Mouse (Mus musculus) ovary, postnatal 36 days (tissue): ENCODE measurements around the gene Zfp456.
"Not testable (repeated sequence)": the region's sequence is repeated elsewhere in the genome, so short reads cannot be mapped to it uniquely, and the experiment has no call there.

Experiments
- DNase-seq: peaks from one replicate; pipeline ENCODE4 v3.0.0; 2022; ENCODE audit warnings: low spot score, mixed read lengths

The Zfp456 gene

GRCm38 (mm10) chr13:67375050-67375911 is at the start of gene Zfp456, which contains the start of gene Gm28041:
Gene Zfp456, minus strand, starts transcription at chr13:67375810.
Gene Gm28041, minus strand, starts transcription at chr13:67375733.
- peak; percentile 65 for DNase-seq

- not testable (repeated sequence) for DNase-seq
Observed at GRCm38 (mm10) chr13:67422532-67422931, 46.9 kb upstream of the Zfp456 start.

DNA sequence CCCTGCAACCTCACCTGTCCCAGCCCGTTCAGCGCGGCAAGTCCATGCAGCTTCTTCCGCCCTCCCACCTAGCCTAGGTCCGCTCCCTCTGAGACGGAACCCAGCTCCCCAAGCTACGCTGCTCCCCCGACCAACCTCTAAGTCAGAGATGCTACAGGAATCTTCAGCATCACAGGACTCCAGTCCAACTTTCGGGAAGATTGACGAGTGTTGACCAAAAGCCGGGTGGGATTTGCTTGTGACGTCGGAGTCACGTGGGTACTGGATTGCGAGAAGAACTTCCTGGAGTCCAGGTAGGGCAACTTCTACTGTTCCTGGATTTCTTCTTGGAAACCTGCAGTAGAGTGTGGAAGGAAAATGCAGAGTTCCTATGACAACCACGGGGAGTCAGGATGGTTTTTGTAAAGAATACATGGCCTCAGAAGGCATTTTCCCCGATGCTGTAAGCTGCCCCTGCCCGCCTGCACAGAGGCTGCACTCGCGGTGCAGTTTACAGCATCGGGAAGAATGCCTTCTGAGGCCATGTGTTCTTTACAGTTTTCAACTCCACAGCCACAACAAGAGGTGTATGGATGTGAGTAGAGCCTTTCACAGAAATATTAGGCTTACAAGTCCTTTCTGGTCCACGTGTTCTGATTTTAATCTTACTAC is 45.7 kb upstream of the Zfp456 start, which contains the start of gene Zfp459:
Gene Zfp459, minus strand, starts transcription at position 212 of the 651 bp plus-strand sequence.
- peak; percentile 27 for DNase-seq

- no peak for DNase-seq
Observed at GRCm38 (mm10) chr13:67420558-67421206, 45.1 kb upstream of the Zfp456 start.

DNA sequence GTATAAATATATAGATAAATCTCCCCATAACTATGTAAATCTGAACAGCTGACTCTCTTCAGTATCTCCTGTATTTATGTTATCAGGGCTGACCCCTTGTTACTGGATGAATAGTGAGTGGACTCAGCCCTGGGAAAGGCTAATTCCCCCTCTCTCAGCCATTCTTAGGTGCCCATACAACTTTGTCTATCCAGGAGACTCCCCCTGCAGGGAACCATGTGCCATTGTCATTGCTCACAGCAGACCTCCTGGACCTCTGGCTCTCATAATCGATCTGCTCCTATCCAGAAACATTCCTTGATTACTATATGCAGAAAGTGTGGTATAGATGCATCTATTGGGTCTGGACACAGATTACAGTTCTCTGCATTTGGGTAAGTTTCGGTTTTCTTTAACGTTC is 41.2 kb upstream of the Zfp456 start:
- DNase-seq, result no peak

- DNase-seq, result no peak
Observed at GRCm38 (mm10) chr13:67415759-67416158, 40.1 kb upstream of the Zfp456 start.

GRCm38 (mm10) chr13:67413634-67414033 is 38.0 kb upstream of the Zfp456 start:
- not testable (repeated sequence) for DNase-seq

- DNase-seq, result peak; percentile 63
Observed at GRCm38 (mm10) chr13:67399183-67399903, 23.7 kb upstream of the Zfp456 start, which contains the start of gene Zfp429. Gene Zfp429, minus strand, starts transcription at chr13:67399819.

DNA sequence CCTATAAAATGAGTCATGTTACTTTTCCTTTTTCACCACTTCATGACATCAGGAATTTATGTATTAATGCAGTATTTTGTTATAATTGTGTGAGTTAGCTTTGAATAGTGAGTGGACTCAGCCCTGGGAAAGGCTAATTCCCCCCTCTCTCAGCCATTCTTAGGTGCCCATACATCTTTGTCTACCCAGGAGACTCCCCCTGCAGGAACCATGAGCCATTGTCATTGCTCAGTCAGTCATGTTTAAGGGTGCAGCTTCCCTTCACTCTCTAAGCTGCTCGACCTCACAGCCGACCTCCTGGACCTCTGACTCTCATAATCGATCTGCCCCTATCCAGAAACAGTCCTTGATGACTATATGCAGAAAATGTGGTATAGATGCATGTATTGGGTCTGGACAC is 645 bp upstream of the Zfp456 start:
- not testable (repeated sequence) for DNase-seq

GRCm38 (mm10) chr13:67360131-67360744 is 15.4 kb downstream of the Zfp456 start, which contains the start of the genes Gm28044 and Zfp953:
Gene Gm28044, minus strand, starts transcription at chr13:67360536.
Gene Zfp953, minus strand, starts transcription at chr13:67360605.
- peak; percentile 80 for DNase-seq

DNA sequence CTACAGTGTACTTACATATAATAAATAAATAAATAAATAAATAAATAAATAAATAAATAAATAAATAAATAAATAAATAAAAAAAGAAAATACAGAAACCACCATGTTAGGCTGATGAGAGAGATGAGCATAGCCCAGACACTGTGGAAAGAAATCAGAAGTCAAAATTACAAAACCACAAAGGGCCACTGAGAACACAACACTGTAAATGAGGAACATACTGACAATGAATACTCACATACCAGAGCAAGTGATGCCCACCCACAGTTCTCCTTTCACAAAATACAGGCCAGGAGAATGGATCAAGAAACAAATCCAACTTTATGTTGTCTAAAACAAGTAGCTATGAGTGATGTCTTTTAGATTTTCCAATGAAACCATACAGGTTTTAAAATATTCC is 23.8 kb downstream of the Zfp456 start:
- DNase-seq, result no peak

- DNase-seq, result no peak
Observed at GRCm38 (mm10) chr13:67343422-67343821, 32.2 kb downstream of the Zfp456 start.

- DNase-seq, result no peak
Observed at GRCm38 (mm10) chr13:67332877-67333276, 42.7 kb downstream of the Zfp456 start.

DNA sequence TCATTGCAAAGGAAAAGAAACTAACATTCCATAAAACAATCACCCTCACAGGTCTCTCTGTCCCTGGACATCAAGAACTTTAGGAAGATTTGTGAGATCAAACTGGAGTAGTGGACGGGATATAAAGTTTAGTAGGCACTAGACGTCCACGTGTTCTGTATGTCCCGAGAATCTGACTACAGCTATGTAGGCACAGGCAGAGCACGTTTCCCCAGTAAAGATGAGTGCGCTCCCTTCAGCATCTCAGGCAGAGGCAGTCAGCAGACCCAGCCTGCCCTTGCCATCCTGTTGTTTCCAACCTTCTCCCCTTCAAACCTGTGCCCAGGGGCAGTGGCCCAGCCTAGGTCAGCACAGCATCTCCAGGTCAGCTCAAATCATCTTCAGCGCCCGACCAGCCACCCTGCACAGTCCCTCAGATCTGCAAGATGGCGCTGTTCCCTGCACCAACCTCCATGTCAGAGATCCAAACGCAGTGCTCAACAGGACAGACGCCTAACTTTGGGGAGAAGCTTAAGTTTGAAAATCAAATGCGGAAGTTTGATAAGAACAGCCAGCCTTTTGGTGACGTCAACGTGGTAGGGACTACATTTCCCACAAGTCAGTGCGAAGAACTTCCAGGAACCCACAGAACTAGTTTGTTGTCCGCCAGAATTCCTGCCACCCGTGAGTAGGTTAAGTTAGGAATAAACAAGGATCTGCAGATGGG is 43.4 kb downstream of the Zfp456 start, which contains the start of gene Zfp595:
Gene Zfp595, minus strand, starts transcription at position 552 of the 706 bp plus-strand sequence.
- DNase-seq, result peak; percentile 67
